Mouse (Mus musculus): ENCODE measurements around the gene Frmpd4. TPM values are rescaled to one million over a fixed set of nuclear protein-coding genes. Genes with fewer than 3 reads are reported as not detected.

Frmpd4 gene
- total and polyA plus RNA-seq, 3 experiments: not detected

DNA sequence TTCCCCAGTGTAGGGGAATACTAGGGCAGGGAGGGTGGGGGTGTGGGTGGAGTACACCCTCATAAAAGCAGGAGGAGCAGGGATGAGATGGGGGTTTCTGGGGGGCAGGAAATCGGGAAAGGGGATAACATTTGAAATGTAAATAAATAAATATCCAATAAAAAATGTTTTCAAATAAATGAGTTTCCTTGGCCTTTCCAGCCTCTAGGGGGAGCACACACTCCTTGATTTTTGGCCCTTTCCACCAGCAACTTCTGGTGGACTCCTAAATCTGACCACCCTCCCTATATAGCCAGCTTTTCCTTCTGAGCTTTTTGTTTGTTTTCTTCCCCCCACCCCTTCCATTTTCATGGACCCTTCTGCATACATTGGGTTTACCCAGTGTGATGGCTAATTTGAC is 7.3 kb upstream of the Frmpd4 start:
- in situ Hi-C loops (cut with MboI; ENCODE audit: low pct_ligation_motif_present, low pct_unique_long_range_greater_than_20kb, low sequenced_read_pairs) (no loop called here), dilution Hi-C loops (cut with MboI; ENCODE audit: extremely low pct_ligation_motif_present, extremely low pct_unique_long_range_greater_than_20kb, low sequenced_read_pairs) (no loop called here)
- Histone ChIP-seq H3K9ac (ENCODE audit: insufficient read depth, low read depth) (no peak overlapping the region), H3K4me2 (ENCODE audit: insufficient read depth, low read depth, poor library complexity, severe bottlenecking) (no peak overlapping the region), H3K36me3 (replicated peaks in 1 of 2; ENCODE audit: control insufficient read depth in 1 of 2, insufficient read depth in 1 of 2, low read length in 1 of 2) (no peaks in the 10 kb centered on the region), H3K79me2 (replicated peaks; ENCODE audit: control insufficient read depth, extremely low read depth, insufficient read depth, poor library complexity, severe bottlenecking) (no peaks in the 10 kb centered on the region), H3K27ac (ENCODE audit: insufficient read depth, low read depth) (no peak overlapping the region), H3K4me1 (ENCODE audit: control insufficient read depth in 1 of 2, insufficient read depth in 2 of 2) (no peaks in the 10 kb centered on the region), H3K4me3 (replicated peaks in 1 of 3; ENCODE audit: low read depth in 2 of 3, low read length in 2 of 3, poor library complexity in 1 of 3) (no peak overlapping the region), H3K27me3 (replicated peaks) (no peaks in the 10 kb centered on the region), H3K9me3 (replicated peaks; ENCODE audit: low read length) (no peaks in the 10 kb centered on the region)
- peak; percentile 0 for DNase-seq (ENCODE audit: extremely low read depth)
- TF ChIP-seq NRF1 (IDR thresholded peaks at IDR 0.05; ENCODE audit: low read depth, low read length) (no peak), ELF1 (IDR thresholded peaks at IDR 0.05; ENCODE audit: low read depth, low read length) (no peak), USF1 (IDR thresholded peaks at IDR 0.05; ENCODE audit: low read depth, low read length) (no peak), TCF12 (IDR thresholded peaks at IDR 0.05; ENCODE audit: low read depth, low read length) (no peak), CTCF (conservative IDR thresholded peaks at IDR 0.05 in 1 of 2, IDR thresholded peaks at IDR 0.05 in 1 of 2; ENCODE audit: low read depth in 2 of 2, low read length in 2 of 2) (peak in 1 of 2 experiments; percentile 49; a peak in 2 of 4 replicates), MAZ (IDR thresholded peaks at IDR 0.05; ENCODE audit: low read depth, low read length) (no peak), ZKSCAN1 (IDR thresholded peaks at IDR 0.05; ENCODE audit: borderline replicate concordance, low read depth, low read length) (no peak), GABPA (IDR thresholded peaks at IDR 0.05; ENCODE audit: insufficient replicate concordance, low read depth, low read length) (no peak), BHLHE40 (IDR thresholded peaks at IDR 0.05; ENCODE audit: low read depth, low read length) (no peak), CHD2 (IDR thresholded peaks at IDR 0.05; ENCODE audit: low read length) (no peak), UBTF (IDR thresholded peaks at IDR 0.05; ENCODE audit: low read depth, low read length) (no peak), RAD21 (IDR thresholded peaks at IDR 0.05; ENCODE audit: low read depth, low read length) (peak; percentile 37), RCOR1 (conservative IDR thresholded peaks at IDR 0.05; ENCODE audit: low read depth, low read length) (no peak), MXI1 (IDR thresholded peaks at IDR 0.05; ENCODE audit: low read depth, low read length) (no peak), E2F4 (IDR thresholded peaks at IDR 0.05; ENCODE audit: insufficient replicate concordance, low read depth, low read length) (no peak), POLR2AphosphoS2 (IDR thresholded peaks at IDR 0.05; ENCODE audit: low read depth, low read length) (no peak), POLR2A (IDR thresholded peaks at IDR 0.05; ENCODE audit: low read depth, low read length) (no peak), KAT2A (IDR thresholded peaks at IDR 0.05; ENCODE audit: insufficient replicate concordance, low read length) (no peak), HCFC1 (IDR thresholded peaks at IDR 0.05; ENCODE audit: low read depth, low read length) (no peak), SMC3 (IDR thresholded peaks at IDR 0.05; ENCODE audit: low read depth, low read length) (peak; percentile 5; the same call in 1 of the 2 replicates)

DNA sequence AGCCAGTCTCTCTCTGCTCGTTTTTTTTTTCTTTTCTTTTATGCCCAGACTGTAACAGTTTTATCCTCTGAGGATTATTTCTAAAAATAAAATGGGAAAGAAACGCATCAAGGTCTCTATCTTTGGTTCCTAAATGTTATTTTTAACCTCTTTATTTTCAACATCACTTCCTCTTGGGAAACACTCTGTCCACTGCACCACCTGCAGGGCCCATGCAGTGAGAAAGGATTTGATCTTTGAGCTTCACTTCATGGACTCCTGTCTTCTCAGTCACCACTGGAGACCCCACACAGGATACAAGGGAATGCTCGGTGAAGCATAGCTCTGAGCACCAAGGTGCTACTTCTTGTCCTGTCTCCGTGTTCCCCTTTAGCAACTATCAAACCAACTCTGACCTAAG is 5.2 kb downstream of the Frmpd4 start:
- dilution Hi-C loops (cut with MboI; ENCODE audit: extremely low pct_ligation_motif_present, extremely low pct_unique_long_range_greater_than_20kb, low sequenced_read_pairs) (no loop called here), in situ Hi-C loops (cut with MboI; ENCODE audit: low pct_ligation_motif_present, low pct_unique_long_range_greater_than_20kb, low sequenced_read_pairs) (no loop called here)
- Histone ChIP-seq H3K79me2 (replicated peaks; ENCODE audit: control insufficient read depth, extremely low read depth, insufficient read depth, poor library complexity, severe bottlenecking) (no peaks in the 10 kb centered on the region), H3K4me2 (ENCODE audit: insufficient read depth, low read depth, poor library complexity, severe bottlenecking) (no peak overlapping the region), H3K4me3 (replicated peaks in 1 of 3; ENCODE audit: low read depth in 2 of 3, low read length in 2 of 3, poor library complexity in 1 of 3) (no peak overlapping the region), H3K4me1 (ENCODE audit: control insufficient read depth in 1 of 2, insufficient read depth in 2 of 2) (no peaks in the 10 kb centered on the region), H3K27ac (ENCODE audit: insufficient read depth, low read depth) (no peak overlapping the region), H3K36me3 (replicated peaks in 1 of 2; ENCODE audit: control insufficient read depth in 1 of 2, insufficient read depth in 1 of 2, low read length in 1 of 2) (no peaks in the 10 kb centered on the region), H3K27me3 (replicated peaks) (no peaks in the 10 kb centered on the region), H3K9me3 (replicated peaks; ENCODE audit: low read length) (no peaks in the 10 kb centered on the region), H3K9ac (ENCODE audit: insufficient read depth, low read depth) (no peak overlapping the region)
- no peak for DNase-seq (ENCODE audit: extremely low read depth)
- TF ChIP-seq RAD21 (IDR thresholded peaks at IDR 0.05; ENCODE audit: low read depth, low read length) (no peak), ZNF384 (IDR thresholded peaks at IDR 0.05; ENCODE audit: low read depth, low read length) (no peak), NRF1 (IDR thresholded peaks at IDR 0.05; ENCODE audit: low read depth, low read length) (no peak), CHD1 (IDR thresholded peaks at IDR 0.05; ENCODE audit: low read depth, low read length) (no peak), CHD2 (IDR thresholded peaks at IDR 0.05; ENCODE audit: low read length) (no peak), TBP (conservative IDR thresholded peaks at IDR 0.05; ENCODE audit: low read depth, low read length) (no peak), TCF12 (IDR thresholded peaks at IDR 0.05; ENCODE audit: low read depth, low read length) (no peak), SMC3 (IDR thresholded peaks at IDR 0.05; ENCODE audit: low read depth, low read length) (no peak), PAX5 (IDR thresholded peaks at IDR 0.05; ENCODE audit: low read length) (no peak)
